Mouse (Mus musculus): ENCODE measurements at regions not wholly inside any gene's neighbourhood (a gene's known extent, or its start where the extent isn't known, plus 50 kb on each side); places are given as distances from the start of the nearest gene placed in this dataset.

DNA sequence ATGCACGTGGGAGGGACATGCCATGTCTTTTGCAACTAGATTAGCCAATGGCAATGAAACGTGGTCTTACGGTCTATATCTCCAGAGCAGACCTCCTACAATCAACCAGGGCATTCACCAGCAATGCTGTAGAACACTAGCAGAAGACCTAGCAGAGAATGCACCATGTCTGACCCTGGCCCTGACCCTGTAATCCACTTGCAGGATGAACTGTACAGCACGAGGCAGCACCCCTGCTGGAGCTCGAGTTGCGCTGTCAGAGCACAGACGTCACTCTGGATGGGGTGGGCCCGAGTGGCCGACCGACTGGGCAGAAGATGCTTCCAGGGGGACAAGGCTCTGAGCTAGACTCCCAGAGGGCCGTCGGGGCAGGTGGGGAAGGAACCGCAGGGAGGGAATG, 110.4 kb upstream of the Klf14 start:
- no peak for TF ChIP-seq POLR2A (IDR thresholded peaks at IDR 0.05; ENCODE audit: insufficient read depth, low read length)
- TF ChIP-seq CTCF (IDR thresholded peaks at IDR 0.05; ENCODE audit: low read depth, low read length): no peak
